Mouse (Mus musculus) midbrain, embryonic 15.5 days (tissue): Measurements from ENCODE around the gene Ppp3cb. TPM values are rescaled to one million over a fixed set of nuclear protein-coding genes. Genes with fewer than 3 reads are reported as not detected.
A peak's percentile ranks its signal among the peaks of the same experiment; 100 is the strongest.
"Not testable (repeated sequence)": the region's sequence is repeated elsewhere in the genome, so short reads cannot be mapped to it uniquely, and the experiment has no call there.

ENCODE experiments used
- ATAC-seq: fragments of 200-750 bp; cut with Nextera tagmentation; replicated peaks from 2 replicates; pipeline ENCODE4 v1.8.0; 2017; ENCODE audit warnings: moderate TSS enrichment
- H3K27ac ChIP-seq: fragments of 300-500 bp; sonication (generic); 2 replicates; pipeline ENCODE4 v1.5.1; 2015; ENCODE audit warnings: mild to moderate bottlenecking, inconsistent platforms
- H3K27me3 ChIP-seq: fragments of 300-500 bp; sonication (generic); replicated peaks from 2 replicates; pipeline ENCODE4 v1.6.1; 2015; ENCODE audit warnings: inconsistent platforms
- H3K36me3 ChIP-seq: fragments of 300-500 bp; sonication (generic); replicated peaks from 2 replicates; pipeline ENCODE4 v1.6.1; 2015; ENCODE audit warnings: inconsistent platforms
- H3K4me1 ChIP-seq: fragments of 300-500 bp; sonication (generic); 2 replicates; pipeline ENCODE4 v1.6.1; 2015; ENCODE audit warnings: inconsistent platforms
- H3K4me2 ChIP-seq: fragments of 300-500 bp; sonication (generic); 2 replicates; pipeline ENCODE4 v1.6.1; 2015; ENCODE audit warnings: inconsistent platforms, mild to moderate bottlenecking, moderate library complexity
- H3K4me3 ChIP-seq: fragments of 300-500 bp; sonication (generic); 2 replicates; pipeline ENCODE4 v1.5.1; 2015; ENCODE audit warnings: mild to moderate bottlenecking, inconsistent platforms
- H3K9ac ChIP-seq: fragments of 300-500 bp; sonication (generic); 2 replicates; pipeline ENCODE4 v1.6.1; 2015; ENCODE audit warnings: mild to moderate bottlenecking, inconsistent platforms
- H3K9me3 ChIP-seq: fragments of 300-500 bp; sonication (generic); 2 replicates; pipeline ENCODE4 v1.6.1; 2016; ENCODE audit warnings: inconsistent platforms
- WGBS: fragments of 180-500 bp; shearing (Covaris S2); methylation state at CpG from one replicate; pipeline ENCODE4 v1.1.7; 2015; ENCODE audit warnings: mixed read lengths; 5-methylcytosine and 5-hydroxymethylcytosine counted together
- polyA plus RNA-seq: library from polyadenylated mRNA; unstranded; fragments of >200 nt; fragmentation: Nextera tagmentation; extraction: Ambion mirVana; gene quantifications from 2 replicates; pipeline ENCODE4 v1.2.1, GENCODE M21; 2015

The Ppp3cb gene
- 89.3 and 95.9 TPM in 2 replicates for polyA plus RNA-seq

GRCm38 (mm10) chr14:20546415-20546814 lies at the start of gene Ppp3cb:
Gene Ppp3cb, minus strand, starts transcription at chr14:20546573.
- ATAC-seq: peak; percentile 96
- H3K27me3 ChIP-seq: no peaks in the 10 kb centered on the region
- H3K27ac ChIP-seq: peak within 1 kb of the TSS; percentile 92
- peak within 1 kb of the TSS; percentile 62 for H3K4me3 ChIP-seq
- 0% methylated on average over 29 of the region's 29 CpGs for WGBS
- peak within 1 kb of the TSS; percentile 73 for H3K9ac ChIP-seq
- H3K36me3 ChIP-seq: peaks cover 18% of the 10 kb centered on the region
- H3K4me1 ChIP-seq: peaks cover 24% of the 10 kb centered on the region
- H3K9me3 ChIP-seq: no peaks in the 10 kb centered on the region
- peak within 1 kb of the TSS; percentile 56 for H3K4me2 ChIP-seq

- no peaks in the 10 kb centered on the region for H3K36me3 ChIP-seq
- H3K4me1 ChIP-seq: no peaks in the 10 kb centered on the region
- no peaks in the 10 kb centered on the region for H3K27me3 ChIP-seq
- no peaks in the 10 kb centered on the region for H3K9me3 ChIP-seq
- H3K4me3 ChIP-seq: no peak overlapping the region
- ATAC-seq: no peak
- 35% methylated on average over 3 of the region's 3 CpGs for WGBS
- no peak overlapping the region for H3K4me2 ChIP-seq
- no peak overlapping the region for H3K27ac ChIP-seq
- no peak overlapping the region for H3K9ac ChIP-seq
Observed at GRCm38 (mm10) chr14:20595781-20596180, 49.4 kb upstream of the Ppp3cb start.

GRCm38 (mm10) chr14:20587458-20587857 lies 41.1 kb upstream of the Ppp3cb start:
- no peaks in the 10 kb centered on the region for H3K4me1 ChIP-seq
- H3K9me3 ChIP-seq: no peaks in the 10 kb centered on the region
- WGBS: 91% methylated on average over 5 of the region's 5 CpGs
- no peak overlapping the region for H3K4me2 ChIP-seq
- H3K27ac ChIP-seq: no peak overlapping the region
- no peak overlapping the region for H3K9ac ChIP-seq
- H3K4me3 ChIP-seq: no peak overlapping the region
- 0 out of 2 replicates have a peak, but pooled peaks cover 7% of the 10 kb centered on the region for H3K36me3 ChIP-seq
- no peak for ATAC-seq
- no peaks in the 10 kb centered on the region for H3K27me3 ChIP-seq

GRCm38 (mm10) chr14:20578822-20579407 lies 32.5 kb upstream of the Ppp3cb start:
- H3K27ac ChIP-seq: no peak overlapping the region
- H3K4me2 ChIP-seq: no peak overlapping the region
- H3K36me3 ChIP-seq: 0 out of 2 replicates have a peak, but pooled peaks cover 7% of the 10 kb centered on the region
- 68% methylated on average over 6 of the region's 6 CpGs for WGBS
- H3K27me3 ChIP-seq: no peaks in the 10 kb centered on the region
- no peak overlapping the region for H3K9ac ChIP-seq
- H3K4me1 ChIP-seq: no peaks in the 10 kb centered on the region
- H3K4me3 ChIP-seq: no peak overlapping the region
- no peak for ATAC-seq
- no peaks in the 10 kb centered on the region for H3K9me3 ChIP-seq

GRCm38 (mm10) chr14:20576179-20576578 lies 29.8 kb upstream of the Ppp3cb start:
- Histone ChIP-seq H3K9me3 (no peaks in the 10 kb centered on the region), H3K4me3 (no peak overlapping the region), H3K4me2 (no peak overlapping the region), H3K27ac (no peak overlapping the region), H3K9ac (no peak overlapping the region), H3K36me3 (peaks cover 6% of the 10 kb centered on the region; the same call in 1 of the 2 replicates), H3K4me1 (no peaks in the 10 kb centered on the region), H3K27me3 (no peaks in the 10 kb centered on the region)
- 0 out of 2 replicates have a peak, but pooled peaks have one; percentile 39 for ATAC-seq
- WGBS: 51% methylated on average over 7 of the region's 7 CpGs

DNA sequence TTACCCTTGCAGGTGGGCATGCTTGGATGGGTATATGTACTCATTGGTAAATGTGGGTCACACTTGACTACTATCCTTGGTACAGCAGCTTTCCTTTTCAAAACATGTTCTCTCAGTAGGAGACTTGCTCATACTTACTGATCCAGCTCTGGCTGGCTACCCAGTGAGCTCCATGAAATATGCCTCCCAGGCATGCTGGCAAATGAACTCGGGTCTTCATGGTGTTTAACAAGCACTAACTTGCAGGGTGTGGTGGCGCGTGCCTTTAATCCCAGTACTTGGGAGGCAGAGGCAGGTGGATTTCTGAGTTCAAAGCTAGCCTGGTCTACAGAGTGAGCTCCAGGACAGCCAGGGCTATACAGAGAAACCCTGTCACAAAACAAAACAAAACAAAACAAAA lies 26.8 kb upstream of the Ppp3cb start:
- H3K4me2 ChIP-seq, H3K9ac ChIP-seq, H3K4me1 ChIP-seq, ATAC-seq, H3K27me3 ChIP-seq, H3K4me3 ChIP-seq, H3K27ac ChIP-seq, H3K9me3 ChIP-seq: not testable (repeated sequence)
- WGBS: 95% methylated on average over 3 of the region's 3 CpGs
- peaks cover 21% of the 10 kb centered on the region for H3K36me3 ChIP-seq

- H3K4me2 ChIP-seq: no peak overlapping the region
- no peaks in the 10 kb centered on the region for H3K4me1 ChIP-seq
- no peaks in the 10 kb centered on the region for H3K9me3 ChIP-seq
- H3K4me3 ChIP-seq: no peak overlapping the region
- H3K27me3 ChIP-seq: no peaks in the 10 kb centered on the region
- no peak overlapping the region for H3K9ac ChIP-seq
- no peak overlapping the region for H3K27ac ChIP-seq
- peaks cover 29% of the 10 kb centered on the region for H3K36me3 ChIP-seq
- WGBS: 82% methylated on average over 9 of the region's 9 CpGs
- no peak for ATAC-seq
Observed at GRCm38 (mm10) chr14:20565256-20566021, 19.1 kb upstream of the Ppp3cb start.

- Histone ChIP-seq H3K9ac (no peak overlapping the region), H3K27me3 (no peaks in the 10 kb centered on the region), H3K27ac (no peak overlapping the region), H3K4me3 (no peak overlapping the region), H3K4me1 (no peaks in the 10 kb centered on the region), H3K4me2 (no peak overlapping the region), H3K36me3 (peaks cover 22% of the 10 kb centered on the region; the same call in 1 of the 2 replicates), H3K9me3 (no peaks in the 10 kb centered on the region)
- ATAC-seq: no peak
- 73% methylated on average over 12 of the region's 12 CpGs for WGBS
Observed at GRCm38 (mm10) chr14:20564692-20565091, 18.3 kb upstream of the Ppp3cb start.

DNA sequence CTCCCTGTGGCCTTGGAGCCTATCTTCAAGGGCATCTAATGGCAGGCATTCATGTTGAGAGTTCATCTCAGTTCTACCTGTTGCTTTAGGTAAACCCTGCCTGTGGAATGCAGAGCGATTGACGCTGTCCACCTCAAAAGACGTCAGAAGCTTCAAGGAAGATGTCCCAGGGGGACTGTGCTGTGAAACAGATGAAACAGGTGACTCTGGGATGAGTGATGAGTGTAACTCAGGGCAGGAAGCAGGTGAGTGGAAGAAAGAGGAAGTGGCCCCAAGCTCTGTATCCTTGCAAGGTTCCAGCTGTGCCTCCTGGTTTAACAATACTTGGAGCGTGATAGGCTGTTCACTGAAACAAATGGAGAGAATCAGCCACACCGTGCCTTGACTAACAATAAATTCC lies 15.5 kb upstream of the Ppp3cb start:
- ATAC-seq: no peak
- no peaks in the 10 kb centered on the region for H3K4me1 ChIP-seq
- no peak overlapping the region for H3K4me3 ChIP-seq
- peaks cover 24% of the 10 kb centered on the region; the same call in 1 of the 2 replicates for H3K36me3 ChIP-seq
- no peak overlapping the region for H3K4me2 ChIP-seq
- no peak overlapping the region for H3K9ac ChIP-seq
- no peak overlapping the region for H3K27ac ChIP-seq
- H3K9me3 ChIP-seq: no peaks in the 10 kb centered on the region
- WGBS: 93% methylated on average over 5 of the region's 5 CpGs
- H3K27me3 ChIP-seq: no peaks in the 10 kb centered on the region

DNA sequence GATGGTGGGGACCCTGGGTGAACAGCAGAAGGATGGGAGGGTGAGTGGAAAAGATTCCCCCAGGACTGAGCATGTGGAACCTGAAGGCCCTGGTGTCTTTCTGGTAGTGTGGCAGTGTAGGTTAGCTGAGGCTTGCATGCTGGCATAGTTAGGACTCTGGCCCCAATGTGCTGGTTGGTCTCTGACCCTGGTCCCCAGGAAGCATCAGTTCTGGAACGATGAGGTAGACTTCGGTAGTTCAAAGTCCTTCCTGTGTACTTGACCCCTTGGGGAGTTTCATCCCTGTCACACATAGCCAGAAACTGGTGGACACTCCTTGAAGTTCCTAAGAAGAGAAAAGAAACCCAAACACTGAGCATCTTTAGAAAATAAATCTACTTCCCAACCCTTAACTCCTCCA lies 3.8 kb upstream of the Ppp3cb start:
- WGBS: 97% methylated on average over 2 of the region's 2 CpGs
- H3K36me3 ChIP-seq: peaks cover 22% of the 10 kb centered on the region
- ATAC-seq: no peak
- no peaks in the 10 kb centered on the region for H3K9me3 ChIP-seq
- H3K4me3 ChIP-seq: no peak overlapping the region
- H3K4me2 ChIP-seq: no peak overlapping the region
- H3K27me3 ChIP-seq: no peaks in the 10 kb centered on the region
- peaks cover 7% of the 10 kb centered on the region for H3K4me1 ChIP-seq
- H3K27ac ChIP-seq: no peak overlapping the region
- no peak overlapping the region for H3K9ac ChIP-seq

- H3K27me3 ChIP-seq: no peaks in the 10 kb centered on the region
- WGBS: under 1% methylated on average over 67 of the region's 67 CpGs
- peaks cover 13% of the 10 kb centered on the region for H3K36me3 ChIP-seq
- peak; percentile 93 for ATAC-seq
- peak overlapping the region; percentile 73 for H3K9ac ChIP-seq
- peak overlapping the region; percentile 56 for H3K4me2 ChIP-seq
- peak overlapping the region; percentile 62 for H3K4me3 ChIP-seq
- peak overlapping the region; percentile 92 for H3K27ac ChIP-seq
- H3K4me1 ChIP-seq: peaks cover 24% of the 10 kb centered on the region
- H3K9me3 ChIP-seq: no peaks in the 10 kb centered on the region
Observed at GRCm38 (mm10) chr14:20545529-20546331, 643 bp downstream of the Ppp3cb start.
